Mouse (Mus musculus) limb, embryonic 11.5 days (tissue): ENCODE measurements around the gene Armh3. TPM values are rescaled to one million over a fixed set of nuclear protein-coding genes. Genes with fewer than 3 reads are reported as not detected.

Source experiments
- ATAC-seq: fragments of 200-750 bp; cut with Nextera tagmentation; 2 replicates; pipeline ENCODE4 v1.8.0; 2017; ENCODE audit warnings: low read depth; ENCODE audit not compliant: insufficient number of reproducible peaks, low FRiP score, low TSS enrichment
- DNase-seq: peaks from one replicate; pipeline ENCODE4 v3.0.0-alpha.2; 2015; ENCODE audit warnings: low spot score
- H3K27ac ChIP-seq: fragments of 300-500 bp; sonication (generic); replicated peaks from 2 replicates; pipeline ENCODE4 v1.5.1; 2014; ENCODE audit warnings: low read depth, mild to moderate bottlenecking, low read length
- H3K27me3 ChIP-seq: fragments of 300-500 bp; sonication (generic); 2 replicates; pipeline ENCODE4 v1.6.1; 2014; ENCODE audit warnings: mild to moderate bottlenecking, low read length, mixed read lengths; ENCODE audit not compliant: control insufficient read depth, insufficient read depth
- H3K36me3 ChIP-seq: fragments of 300-500 bp; sonication (generic); 2 replicates; pipeline ENCODE4 v1.6.1; 2014; ENCODE audit warnings: mild to moderate bottlenecking, low read length, moderate library complexity, mixed read lengths; ENCODE audit not compliant: control insufficient read depth, insufficient read depth
- H3K4me1 ChIP-seq: fragments of 300-500 bp; sonication (generic); 2 replicates; pipeline ENCODE4 v1.6.1; 2014; ENCODE audit warnings: low read length, mixed read lengths; ENCODE audit not compliant: control insufficient read depth, insufficient read depth
- H3K4me2 ChIP-seq: fragments of 300-500 bp; sonication (generic); 2 replicates; pipeline ENCODE4 v1.6.1; 2014; ENCODE audit warnings: low read depth, mild to moderate bottlenecking, moderate library complexity; ENCODE audit not compliant: severe bottlenecking
- H3K4me3 ChIP-seq: fragments of 300-500 bp; sonication (generic); 2 replicates; pipeline ENCODE4 v1.5.1; 2014; ENCODE audit warnings: low read depth, low read length
- H3K9ac ChIP-seq: fragments of 300-500 bp; sonication (generic); 2 replicates; pipeline ENCODE4 v1.6.1; 2014; ENCODE audit warnings: mild to moderate bottlenecking, low read length
- H3K9me3 ChIP-seq: fragments of 300-500 bp; sonication (generic); 2 replicates; pipeline ENCODE4 v1.6.1; 2016; ENCODE audit warnings: low read length; ENCODE audit not compliant: control insufficient read depth
- WGBS: fragments of 180-500 bp; shearing (Covaris S2); extraction: QIAGEN DNeasy Blood & Tissue Kit; methylation state at CpG from one replicate; pipeline ENCODE4 v1.1.7; 2014; 5-methylcytosine and 5-hydroxymethylcytosine counted together
- polyA plus RNA-seq: library from polyadenylated mRNA; unstranded; fragments of >200 nt; fragmentation: Nextera tagmentation; extraction: Ambion mirVana; gene quantifications from 2 replicates; pipeline ENCODE4 v1.2.1, GENCODE M21; 2014

Gene Armh3
- polyA plus RNA-seq, 1 experiment from 2014 or later: 15.0 TPM

DNA sequence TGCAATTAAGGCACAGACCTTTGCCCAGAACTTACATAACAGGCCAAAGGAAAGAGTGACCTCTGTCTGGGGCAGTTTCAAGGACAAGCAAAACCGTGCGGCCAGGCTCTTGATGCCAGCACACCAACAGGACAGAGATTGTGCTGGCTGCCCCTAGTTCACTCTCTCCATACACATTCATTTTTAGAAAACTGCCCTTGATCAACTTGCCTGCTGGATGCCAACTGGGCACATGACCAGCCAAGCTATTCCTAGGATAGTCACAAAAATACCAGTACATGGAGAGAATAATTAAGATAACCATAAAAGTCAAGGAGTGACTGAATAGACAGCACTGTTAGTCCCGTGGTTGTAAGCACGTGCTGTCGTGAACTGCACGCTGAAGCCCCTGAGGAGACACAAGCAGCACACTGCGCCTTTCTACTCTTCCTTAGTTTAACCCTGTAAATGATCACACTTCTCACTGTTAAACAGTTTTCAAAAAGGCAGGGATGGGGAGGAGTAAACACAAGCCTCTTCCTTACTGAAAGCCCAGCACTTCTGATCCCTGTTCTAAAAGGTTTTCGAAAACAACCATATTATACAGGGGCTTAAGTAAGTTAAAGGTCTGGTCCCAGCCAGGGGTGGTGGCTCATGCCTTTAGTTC, 95.8 kb downstream of the Armh3 start:
- H3K27me3 ChIP-seq: no peaks in the 10 kb centered on the region
- 89% methylated on average over 8 of the region's 8 CpGs for WGBS
- H3K4me3 ChIP-seq: no peak overlapping the region
- DNase-seq (no peak), ATAC-seq (no peak)
- no peak overlapping the region for H3K27ac ChIP-seq
- no peaks in the 10 kb centered on the region for H3K4me1 ChIP-seq
- no peaks in the 10 kb centered on the region for H3K36me3 ChIP-seq
- no peak overlapping the region for H3K9ac ChIP-seq
- H3K4me2 ChIP-seq: no peak overlapping the region
- H3K9me3 ChIP-seq: no peaks in the 10 kb centered on the region

DNA sequence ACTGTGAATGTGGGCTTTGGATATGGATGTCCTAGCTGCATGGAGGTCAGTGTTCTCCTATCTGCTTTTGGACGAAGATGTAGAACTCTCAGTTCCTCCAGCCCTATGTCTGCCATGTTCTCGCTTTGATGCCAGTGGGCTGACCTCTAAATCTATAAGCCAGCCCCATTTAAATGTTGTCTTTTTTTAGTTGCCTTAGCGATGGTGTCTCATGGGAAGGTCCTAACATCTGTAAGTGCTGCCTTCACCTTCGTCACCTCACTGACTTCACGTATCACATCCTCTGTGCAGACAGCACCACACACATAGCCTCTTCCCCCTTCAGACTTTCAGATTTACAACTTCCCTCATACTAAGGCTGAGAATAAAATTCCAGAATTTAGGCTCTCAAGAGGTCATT, 97.5 kb downstream of the Armh3 start:
- no peak for ATAC-seq
- 91% methylated on average over 5 of the region's 5 CpGs for WGBS
- H3K9me3 ChIP-seq: no peaks in the 10 kb centered on the region
- no peaks in the 10 kb centered on the region for H3K36me3 ChIP-seq
- H3K4me2 ChIP-seq: no peak overlapping the region
- no peaks in the 10 kb centered on the region for H3K4me1 ChIP-seq
- no peak overlapping the region for H3K9ac ChIP-seq
- H3K27me3 ChIP-seq: no peaks in the 10 kb centered on the region
- H3K27ac ChIP-seq: no peak overlapping the region
- H3K4me3 ChIP-seq: no peak overlapping the region
- no peak for DNase-seq

DNA sequence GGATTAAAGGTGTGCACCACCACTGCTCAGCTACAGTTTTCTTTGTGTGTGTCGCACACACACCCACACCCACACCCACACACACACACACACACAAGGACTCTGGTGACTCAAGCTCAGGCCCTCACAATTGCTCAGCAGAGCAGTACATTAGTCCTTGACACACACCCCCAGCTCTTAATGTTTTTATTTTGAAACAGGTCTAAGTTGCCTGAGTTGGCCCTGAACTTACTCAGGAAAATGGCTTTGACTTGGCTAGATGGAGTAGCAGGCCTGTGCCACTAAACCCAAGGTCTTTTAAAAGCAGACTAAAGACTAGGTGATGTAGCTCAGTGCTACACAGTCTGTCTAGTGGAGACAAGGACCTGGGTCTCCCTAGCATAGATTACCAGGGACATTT, 102.6 kb downstream of the Armh3 start:
- H3K27ac ChIP-seq: no peak overlapping the region
- H3K4me1 ChIP-seq: no peaks in the 10 kb centered on the region
- H3K9ac ChIP-seq: no peak overlapping the region
- H3K36me3 ChIP-seq: no peaks in the 10 kb centered on the region
- no peak for DNase-seq
- no peak overlapping the region for H3K4me2 ChIP-seq
- no peak overlapping the region for H3K4me3 ChIP-seq
- no peaks in the 10 kb centered on the region for H3K27me3 ChIP-seq
- no peak for ATAC-seq
- H3K9me3 ChIP-seq: no peaks in the 10 kb centered on the region
- 100% methylated on average over 1 of the region's 1 CpGs for WGBS

DNA sequence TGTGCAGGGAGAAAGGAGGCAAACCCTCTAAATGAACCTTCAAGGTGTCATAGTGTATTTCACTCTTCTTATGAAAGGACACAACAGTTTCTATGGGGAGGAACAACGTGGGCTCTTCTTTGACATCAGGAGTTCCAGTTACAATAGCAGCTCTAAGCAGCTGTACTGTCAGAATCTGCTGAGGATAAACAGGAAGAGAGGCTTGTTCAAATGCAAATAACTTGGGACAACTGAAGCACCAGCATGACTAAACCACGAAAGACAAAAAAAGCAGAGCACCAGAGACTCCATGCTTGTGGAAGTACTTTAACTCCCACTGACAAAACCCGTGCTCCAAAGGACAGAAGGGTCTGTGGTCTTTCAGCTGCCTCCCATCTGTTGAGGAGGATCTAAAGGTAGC, 116.2 kb downstream of the Armh3 start:
- no peak overlapping the region for H3K4me2 ChIP-seq
- DNase-seq: no peak
- no peaks in the 10 kb centered on the region for H3K4me1 ChIP-seq
- H3K9ac ChIP-seq: no peak overlapping the region
- H3K27ac ChIP-seq: no peak overlapping the region
- H3K36me3 ChIP-seq: no peaks in the 10 kb centered on the region
- H3K9me3 ChIP-seq: no peaks in the 10 kb centered on the region
- no peaks in the 10 kb centered on the region for H3K27me3 ChIP-seq
- ATAC-seq: no peak
- no peak overlapping the region for H3K4me3 ChIP-seq
- 71% methylated on average over 3 of the region's 3 CpGs for WGBS

DNA sequence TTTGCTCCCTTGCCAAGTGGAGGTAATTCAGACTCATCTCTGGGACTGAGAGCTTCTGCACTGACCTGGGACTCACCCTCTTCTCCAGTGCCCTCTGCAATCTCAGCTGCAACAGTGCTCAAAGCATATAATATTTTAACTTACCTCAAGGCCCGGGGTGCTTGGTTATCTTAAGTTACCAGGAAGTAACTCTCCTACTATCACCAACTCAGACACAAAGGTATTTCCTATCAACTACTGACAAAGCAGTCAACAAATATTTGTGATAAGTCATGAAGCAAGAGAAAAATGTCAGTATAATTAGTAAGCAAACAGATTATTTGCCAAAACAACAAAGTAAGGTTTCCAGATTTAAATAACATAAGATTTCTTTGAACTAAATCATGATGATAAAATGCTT, 125.0 kb downstream of the Armh3 start:
- WGBS: 90% methylated on average over 1 of the region's 1 CpGs
- Histone ChIP-seq H3K27me3 (no peaks in the 10 kb centered on the region), H3K9ac (no peak overlapping the region), H3K36me3 (no peaks in the 10 kb centered on the region), H3K27ac (no peak overlapping the region), H3K9me3 (no peaks in the 10 kb centered on the region), H3K4me2 (no peak overlapping the region), H3K4me1 (no peaks in the 10 kb centered on the region), H3K4me3 (no peak overlapping the region)
- DNase-seq: no peak
- no peak for ATAC-seq

DNA sequence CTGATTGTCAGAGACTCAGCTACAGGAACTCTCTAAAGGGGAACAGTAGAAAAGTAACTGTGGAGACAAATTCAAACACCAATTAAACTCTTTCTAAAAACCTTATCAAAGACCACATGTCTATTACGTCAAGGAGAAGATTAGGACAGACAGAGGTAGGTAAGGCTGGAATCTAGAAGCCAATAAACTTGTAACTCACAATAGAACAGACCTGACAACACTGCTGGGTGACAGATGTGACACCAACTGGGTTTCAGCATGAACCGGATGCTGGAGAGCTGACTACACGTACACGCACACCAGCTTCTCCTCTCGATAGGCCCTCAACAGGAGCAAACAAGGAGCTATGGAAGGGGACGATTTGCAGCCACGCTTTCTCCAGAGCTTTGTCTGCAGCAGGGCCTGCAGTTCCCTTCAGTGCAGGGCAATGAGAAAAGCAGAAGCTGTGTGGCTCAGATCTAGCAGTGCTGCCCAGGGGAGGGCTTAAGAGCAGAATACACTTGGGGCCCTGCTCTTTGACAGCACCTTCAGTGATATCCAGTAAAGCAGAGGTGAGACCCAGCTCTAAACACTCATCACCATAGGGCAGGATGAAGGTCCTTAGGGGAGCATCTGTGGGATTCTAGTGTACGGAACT, 142.9 kb downstream of the Armh3 start:
- no peak for DNase-seq
- Histone ChIP-seq H3K9ac (no peak overlapping the region), H3K27me3 (no peaks in the 10 kb centered on the region), H3K36me3 (no peaks in the 10 kb centered on the region), H3K4me1 (no peaks in the 10 kb centered on the region), H3K4me3 (no peak overlapping the region), H3K4me2 (no peak overlapping the region), H3K27ac (no peak overlapping the region), H3K9me3 (no peaks in the 10 kb centered on the region)
- ATAC-seq: no peak
- WGBS: 70% methylated on average over 8 of the region's 8 CpGs

DNA sequence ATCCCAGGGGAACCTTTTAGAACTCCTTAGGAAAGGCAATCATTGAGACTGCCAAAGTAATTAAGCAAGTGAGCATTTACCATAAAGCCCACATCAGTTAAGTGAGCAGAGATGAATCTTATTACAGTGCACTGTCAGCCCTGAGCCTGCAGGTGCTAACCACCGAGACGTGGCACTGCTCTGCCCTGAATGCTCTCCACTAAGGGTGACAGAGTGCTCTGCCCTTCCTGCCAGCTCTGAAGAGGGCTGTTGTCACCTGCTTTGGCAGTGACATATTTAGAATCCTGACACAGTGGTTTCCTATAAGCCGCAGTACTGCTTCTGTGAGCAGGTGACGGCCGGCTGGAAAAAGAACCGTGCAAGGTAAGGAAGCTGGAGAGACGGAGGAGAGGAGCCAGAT, 143.8 kb downstream of the Armh3 start:
- Histone ChIP-seq H3K4me3 (no peak overlapping the region), H3K9ac (no peak overlapping the region), H3K36me3 (no peaks in the 10 kb centered on the region), H3K27ac (no peak overlapping the region), H3K4me1 (no peaks in the 10 kb centered on the region), H3K9me3 (no peaks in the 10 kb centered on the region), H3K27me3 (no peaks in the 10 kb centered on the region), H3K4me2 (no peak overlapping the region)
- DNase-seq (no peak), ATAC-seq (no peak)
- 80% methylated on average over 7 of the region's 7 CpGs for WGBS

DNA sequence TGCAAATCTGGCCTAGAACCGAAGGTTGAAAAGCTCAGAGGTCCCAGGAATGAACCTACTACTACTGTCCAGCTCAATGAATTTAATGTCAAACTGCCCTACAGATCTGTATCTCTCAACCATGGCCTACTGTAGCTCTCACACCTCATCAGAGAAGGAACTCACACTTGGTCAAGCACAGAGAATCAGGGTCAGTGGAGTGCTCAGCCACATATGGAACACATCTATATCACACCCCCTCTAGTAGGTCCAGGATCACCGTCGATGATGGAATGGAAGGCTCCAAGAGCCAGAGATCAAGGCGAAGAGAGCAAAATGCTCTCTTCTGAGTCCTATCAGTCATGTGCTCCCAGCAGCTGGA, 150.6 kb downstream of the Armh3 start:
- ATAC-seq (no peak), DNase-seq (no peak)
- WGBS: 78% methylated on average over 4 of the region's 4 CpGs

More for the DNA sequence above, 150.6 kb downstream of the Armh3 start:
- Histone ChIP-seq H3K9ac (no peak overlapping the region), H3K27me3 (no peaks in the 10 kb centered on the region), H3K4me3 (no peak overlapping the region), H3K4me1 (no peaks in the 10 kb centered on the region), H3K36me3 (no peaks in the 10 kb centered on the region), H3K9me3 (no peaks in the 10 kb centered on the region), H3K4me2 (no peak overlapping the region), H3K27ac (no peak overlapping the region)
